Mouse (Mus musculus) erythroblast, embryonic 14.5 days (primary cell): ENCODE measurements around the gene Mtg2. TPM values are rescaled to one million over a fixed set of nuclear protein-coding genes. Genes with fewer than 3 reads are reported as not detected.

Experiments
- H3K27me3 ChIP-seq: 2 replicates; pipeline ENCODE4 v1.6.1; 2012; ENCODE audit warnings: inconsistent platforms; ENCODE audit not compliant: control insufficient read depth
- H3K36me3 ChIP-seq: 2 replicates; pipeline ENCODE4 v1.6.1; 2012; ENCODE audit warnings: mild to moderate bottlenecking, inconsistent platforms; ENCODE audit not compliant: control insufficient read depth
- H3K4me1 ChIP-seq: 2 replicates; pipeline ENCODE4 v1.6.1; 2012; ENCODE audit warnings: inconsistent platforms; ENCODE audit not compliant: control insufficient read depth
- H3K4me3 ChIP-seq: replicated peaks from 2 replicates; pipeline ENCODE3; 2012; ENCODE audit warnings: moderate library complexity, mild to moderate bottlenecking, inconsistent platforms
- H3K9me3 ChIP-seq: 2 replicates; pipeline ENCODE4 v1.6.1; 2012; ENCODE audit warnings: low read length, inconsistent platforms, mixed read lengths; ENCODE audit not compliant: control insufficient read depth
- GATA1 ChIP-seq: IDR thresholded peaks from 2 replicates; pipeline ENCODE4 v1.6.1; 2012; ENCODE audit warnings: low read length, inconsistent platforms, mixed read lengths
- TAL1 ChIP-seq: IDR thresholded peaks from 3 replicates; pipeline ENCODE4 v1.6.1; 2012; ENCODE audit warnings: low read length, inconsistent platforms, mixed read lengths
- polyA plus RNA-seq: library from polyadenylated mRNA; stranded (reverse); fragments of >175 nt; gene quantifications from 2 replicates; pipeline ENCODE4 v1.2.3, GENCODE M21; 2012

Mtg2 gene
- polyA plus RNA-seq, 1 experiment: 1.0 TPM

DNA sequence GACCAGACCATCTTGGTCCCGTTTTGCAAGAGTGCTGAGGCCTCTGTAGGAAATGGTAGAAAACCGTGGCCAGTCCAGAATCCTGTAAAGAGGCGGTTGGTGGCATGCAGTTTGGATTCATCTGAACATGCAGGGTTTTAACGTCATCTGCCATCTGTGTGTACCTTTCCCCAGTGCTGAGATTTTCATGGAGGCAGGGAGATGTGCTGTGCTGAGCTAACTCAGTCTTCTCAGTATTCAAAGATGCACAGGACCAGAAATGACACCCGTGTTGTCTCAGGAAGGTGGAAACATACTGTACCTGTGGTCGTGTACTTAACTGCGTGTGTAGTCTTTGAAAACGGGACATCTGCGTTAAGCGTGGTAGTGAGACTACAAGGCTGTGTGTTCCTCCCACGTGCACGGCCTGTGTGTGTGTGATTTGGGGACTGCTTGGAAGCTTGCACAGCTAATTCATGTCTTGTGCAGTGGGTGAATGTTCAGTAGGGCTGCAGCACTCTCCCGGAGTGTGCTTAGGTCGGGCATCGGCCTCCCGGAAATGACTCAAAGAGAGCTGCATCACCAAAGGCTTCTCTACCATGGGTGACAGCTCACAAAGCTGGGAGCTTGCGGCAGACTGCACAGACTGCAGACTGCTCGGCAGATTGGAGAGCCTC lies 22.3 kb upstream of the Mtg2 start:
- TF ChIP-seq GATA1: no peak
- no peak for TF ChIP-seq TAL1
- no peaks in the 10 kb centered on the region for H3K9me3 ChIP-seq
- H3K36me3 ChIP-seq: peaks cover 3% of the 10 kb centered on the region; the same call in 1 of the 2 replicates
- H3K4me1 ChIP-seq: peaks cover 12% of the 10 kb centered on the region
- no peak overlapping the region for H3K4me3 ChIP-seq
- H3K27me3 ChIP-seq: peaks cover 16% of the 10 kb centered on the region

DNA sequence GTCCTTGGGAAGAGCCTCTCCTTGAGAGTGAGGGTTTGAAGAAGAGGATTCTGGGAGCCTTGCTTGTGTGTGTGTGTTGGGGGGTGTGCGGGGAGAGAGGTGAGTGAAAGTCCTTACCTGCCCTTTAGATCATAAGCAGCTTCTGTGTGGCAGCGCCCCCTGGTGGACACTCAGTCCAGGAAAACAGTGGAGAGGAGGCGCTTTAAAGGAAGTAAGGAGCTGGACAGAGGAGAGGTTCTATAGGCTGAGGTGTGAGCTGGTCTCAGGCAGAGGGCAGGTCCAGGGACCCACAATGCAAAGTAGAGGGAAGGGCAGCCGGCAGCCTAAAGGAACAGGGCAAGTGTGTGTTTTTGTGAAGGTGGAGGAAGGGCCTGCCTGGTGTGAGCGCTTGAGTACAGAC lies 19.4 kb upstream of the Mtg2 start:
- TF ChIP-seq GATA1: no peak
- peaks cover 19% of the 10 kb centered on the region for H3K36me3 ChIP-seq
- H3K9me3 ChIP-seq: no peaks in the 10 kb centered on the region
- H3K4me1 ChIP-seq: no peaks in the 10 kb centered on the region; the same call in 1 of the 2 replicates
- no peaks in the 10 kb centered on the region for H3K27me3 ChIP-seq
- no peak overlapping the region for H3K4me3 ChIP-seq

DNA sequence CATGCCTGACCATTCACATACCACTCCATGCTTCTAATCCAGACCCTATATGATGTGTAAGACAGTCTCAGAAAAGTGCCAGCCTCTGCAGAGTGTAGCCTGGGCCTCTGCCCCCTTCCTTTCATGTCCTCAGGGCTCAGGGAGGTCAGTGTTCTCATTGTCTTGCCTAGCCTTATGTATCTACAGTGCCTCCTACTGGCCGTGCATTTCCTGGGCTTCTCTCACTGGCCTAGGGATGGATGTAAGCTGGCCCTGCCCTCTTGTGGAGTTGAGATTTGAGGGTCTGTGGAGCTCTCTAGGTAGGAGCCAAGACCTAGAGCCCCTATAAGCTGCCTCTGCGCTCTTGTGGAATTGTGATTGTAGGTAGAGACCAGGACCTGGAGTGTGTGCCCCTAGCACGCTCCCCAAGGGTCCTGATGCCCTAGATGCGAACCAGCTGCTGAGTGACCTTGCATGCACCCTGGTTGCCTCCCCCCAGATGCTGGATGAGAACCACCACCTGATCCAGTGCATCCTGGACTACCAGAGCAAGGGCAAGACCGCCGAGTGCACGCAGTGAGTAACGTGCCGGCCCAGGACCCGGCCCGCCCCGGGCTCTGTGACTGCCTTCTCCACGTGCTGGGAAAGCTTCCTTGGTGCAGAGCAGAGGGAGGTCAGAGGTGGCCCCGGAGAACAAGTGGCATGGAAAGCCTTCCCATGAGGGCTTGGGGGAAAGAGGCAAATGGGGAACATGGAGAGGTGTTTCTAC lies 18.2 kb upstream of the Mtg2 start:
- no peaks in the 10 kb centered on the region; the same call in 1 of the 2 replicates for H3K4me1 ChIP-seq
- H3K36me3 ChIP-seq: peaks cover 25% of the 10 kb centered on the region
- TF ChIP-seq GATA1: no peak
- TF ChIP-seq TAL1: no peak
- H3K27me3 ChIP-seq: no peaks in the 10 kb centered on the region
- no peak overlapping the region for H3K4me3 ChIP-seq
- H3K9me3 ChIP-seq: no peaks in the 10 kb centered on the region

DNA sequence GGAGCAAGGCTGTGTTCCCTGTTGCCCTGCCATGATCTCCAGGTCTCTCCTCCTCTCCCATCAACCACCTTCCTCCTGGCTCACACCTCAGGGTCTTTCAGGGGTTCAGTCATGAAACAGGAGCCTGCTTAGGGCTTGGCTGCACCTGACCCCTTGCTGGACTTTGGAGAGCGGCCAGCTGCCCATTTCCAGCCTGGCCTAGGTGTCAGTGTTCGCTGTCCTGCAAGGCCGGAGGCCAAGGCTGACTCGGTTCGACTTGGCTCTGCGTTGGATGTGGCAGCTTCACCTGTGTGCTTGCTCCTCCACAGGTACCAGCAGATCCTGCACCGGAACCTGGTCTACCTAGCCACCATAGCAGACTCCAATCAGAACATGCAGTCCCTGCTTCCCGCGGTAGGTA lies 17.4 kb upstream of the Mtg2 start:
- no peaks in the 10 kb centered on the region for H3K27me3 ChIP-seq
- TF ChIP-seq GATA1 (no peak), TAL1 (no peak)
- no peaks in the 10 kb centered on the region for H3K9me3 ChIP-seq
- no peaks in the 10 kb centered on the region; the same call in 1 of the 2 replicates for H3K4me1 ChIP-seq
- no peak overlapping the region for H3K4me3 ChIP-seq
- peaks cover 32% of the 10 kb centered on the region for H3K36me3 ChIP-seq

- no peaks in the 10 kb centered on the region; the same call in 1 of the 2 replicates for H3K4me1 ChIP-seq
- peaks cover 31% of the 10 kb centered on the region for H3K36me3 ChIP-seq
- no peak overlapping the region for H3K4me3 ChIP-seq
- no peak for TF ChIP-seq GATA1
- TF ChIP-seq TAL1: no peak
- no peaks in the 10 kb centered on the region for H3K9me3 ChIP-seq
- no peaks in the 10 kb centered on the region for H3K27me3 ChIP-seq
Measured at GRCm38 (mm10) chr2:180063338-180064131, 6.9 kb upstream of the Mtg2 start.

DNA sequence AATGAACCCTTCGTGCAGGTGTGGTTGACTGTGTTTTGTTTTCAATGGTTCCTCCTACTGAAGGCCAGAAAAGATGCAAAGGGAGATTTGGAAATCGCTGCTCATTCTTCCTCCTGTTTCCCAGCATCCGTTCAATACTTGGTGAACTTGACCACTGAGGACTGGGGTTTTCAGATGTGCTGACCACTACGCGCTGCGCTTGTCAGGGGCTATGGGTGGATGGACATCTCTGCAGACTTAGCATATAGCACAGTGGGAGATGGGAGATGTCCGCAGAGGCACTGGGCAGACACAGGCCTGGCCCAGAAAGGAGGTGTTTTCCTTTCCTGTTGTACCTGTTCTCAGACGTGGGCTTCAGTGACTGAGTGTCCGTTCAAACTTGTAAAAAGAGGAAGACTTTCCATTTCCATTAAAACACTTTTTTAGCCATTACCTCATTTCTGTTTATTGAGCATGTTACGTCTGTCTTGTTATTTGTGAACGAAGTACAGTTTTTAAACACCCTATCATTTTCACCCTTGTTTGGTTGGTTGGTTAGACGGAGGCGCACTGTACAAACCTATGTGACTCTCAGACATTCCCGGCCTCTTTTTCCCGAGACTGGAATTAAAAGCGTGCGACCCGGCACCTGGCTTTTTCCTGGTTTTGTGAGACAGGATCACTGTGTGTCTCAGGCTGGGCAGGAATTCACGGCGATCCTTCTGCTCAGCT lies 463 bp upstream of the Mtg2 start:
- H3K4me1 ChIP-seq: peaks cover 24% of the 10 kb centered on the region
- peaks cover 16% of the 10 kb centered on the region for H3K36me3 ChIP-seq
- no peaks in the 10 kb centered on the region for H3K9me3 ChIP-seq
- H3K27me3 ChIP-seq: no peaks in the 10 kb centered on the region
- peak overlapping the region; percentile 72 for H3K4me3 ChIP-seq
- no peak for TF ChIP-seq GATA1
- TF ChIP-seq TAL1: no peak

- peaks cover 16% of the 10 kb centered on the region for H3K36me3 ChIP-seq
- peak overlapping the region; percentile 72 for H3K4me3 ChIP-seq
- H3K27me3 ChIP-seq: no peaks in the 10 kb centered on the region
- no peaks in the 10 kb centered on the region for H3K9me3 ChIP-seq
- peaks cover 24% of the 10 kb centered on the region for H3K4me1 ChIP-seq
- TF ChIP-seq GATA1 (no peak), TAL1 (no peak)
Measured at GRCm38 (mm10) chr2:180071671-180072070, 1.3 kb downstream of the Mtg2 start.

GRCm38 (mm10) chr2:180072886-180073285 lies 2.5 kb downstream of the Mtg2 start:
- H3K9me3 ChIP-seq: no peaks in the 10 kb centered on the region
- no peak overlapping the region for H3K4me3 ChIP-seq
- peaks cover 24% of the 10 kb centered on the region for H3K4me1 ChIP-seq
- peaks cover 21% of the 10 kb centered on the region for H3K36me3 ChIP-seq
- TF ChIP-seq GATA1: no peak
- no peak for TF ChIP-seq TAL1
- H3K27me3 ChIP-seq: no peaks in the 10 kb centered on the region
